Mouse (Mus musculus) liver, embryonic 14.5 days (tissue): ENCODE data around the gene Stip1. TPM values are rescaled to one million over a fixed set of nuclear protein-coding genes. Genes with fewer than 3 reads are reported as not detected.
A peak's percentile ranks its signal among the peaks of the same experiment; 100 is the strongest.

Experiments
- ATAC-seq: fragments of 200-750 bp; cut with Nextera tagmentation; 2 replicates; pipeline ENCODE4 v1.8.0; 2017; ENCODE audit warnings: moderate number of reproducible peaks, mild to moderate bottlenecking, moderate library complexity; ENCODE audit not compliant: insufficient read depth
- DNase-seq, 3 experiments: peaks; one replicate each; pipeline ENCODE4 v3.0.0-alpha.2; 2012 to 2013; ENCODE audit warnings: low read depth in 3 of 3, low spot score in 3 of 3
- H3K27ac ChIP-seq: fragments of 300-500 bp; sonication (generic); 2 replicates; pipeline ENCODE4 v1.5.1; 2014; ENCODE audit warnings: moderate library complexity, mild to moderate bottlenecking, control low read depth, inconsistent platforms
- H3K27me3 ChIP-seq: fragments of 300-500 bp; sonication (generic); 2 replicates; pipeline ENCODE4 v1.6.1; 2014; ENCODE audit warnings: mild to moderate bottlenecking, low read length, moderate library complexity; ENCODE audit not compliant: control insufficient read depth, insufficient read depth
- H3K36me3 ChIP-seq: fragments of 300-500 bp; sonication (generic); replicated peaks from 2 replicates; pipeline ENCODE4 v1.6.1; 2014; ENCODE audit warnings: low read depth; ENCODE audit not compliant: control insufficient read depth, insufficient read depth
- H3K4me1 ChIP-seq, 2 experiments: fragments of 200-500 bp in 1 of 2; fragments of 300-500 bp in 1 of 2; sonication (generic) in 1 of 2; replicated peaks; 2 replicates each; pipeline ENCODE4 v1.6.1; 2012 to 2014; ENCODE audit warnings: antibody characterized with exemption in 1 of 2, inconsistent platforms in 1 of 2, low read length in 1 of 2; ENCODE audit not compliant: control insufficient read depth in 2 of 2, insufficient read depth in 2 of 2
- H3K4me2 ChIP-seq: fragments of 300-500 bp; sonication (generic); 2 replicates; pipeline ENCODE4 v1.6.1; 2014; ENCODE audit warnings: low read depth, mild to moderate bottlenecking, control low read depth, moderate library complexity
- H3K4me3 ChIP-seq, 2 experiments: fragments of 200-500 bp in 1 of 2; fragments of 300-500 bp in 1 of 2; sonication (generic) in 1 of 2; 2 replicates each; pipeline ENCODE4 v1.5.1; 2012 to 2014; ENCODE audit warnings: low read depth in 2 of 2, low read length in 2 of 2, mild to moderate bottlenecking in 2 of 2, control low read depth in 1 of 2, inconsistent platforms in 1 of 2, moderate library complexity in 1 of 2; ENCODE audit not compliant: insufficient read depth in 1 of 2
- H3K9ac ChIP-seq: fragments of 300-500 bp; sonication (generic); replicated peaks from 2 replicates; pipeline ENCODE4 v1.6.1; 2014; ENCODE audit warnings: mild to moderate bottlenecking, control low read depth, moderate library complexity
- H3K9me3 ChIP-seq: fragments of 300-500 bp; sonication (generic); 2 replicates; pipeline ENCODE4 v1.6.1; 2016; ENCODE audit warnings: low read length, mixed read lengths; ENCODE audit not compliant: control insufficient read depth
- CTCF ChIP-seq: IDR thresholded peaks from 2 replicates; pipeline ENCODE4 v1.5.1; 2016; ENCODE audit warnings: antibody characterized with exemption, low read depth, control low read depth
- EP300 ChIP-seq: IDR thresholded peaks from 2 replicates; pipeline ENCODE4 v1.6.1; 2016; ENCODE audit warnings: antibody characterized with exemption, low read depth
- WGBS: fragments of 180-500 bp; shearing (Covaris S2); extraction: QIAGEN DNeasy Blood & Tissue Kit; methylation state at CpG from one replicate; pipeline ENCODE4 v1.1.7; 2014; ENCODE audit not compliant: insufficient replicate concordance; 5-methylcytosine and 5-hydroxymethylcytosine counted together
- polyA plus RNA-seq, 2 experiments: library from polyadenylated mRNA; depleted of rRNA in 1 of 2; stranded (reverse) in 1 of 2; unstranded in 1 of 2; fragments of >200 nt; fragmentation: Nextera tagmentation in 1 of 2; extraction: Ambion mirVana in 1 of 2; gene quantifications; 2 replicates each; pipeline versions ENCODE4 v1.2.1 to v1.2.3; 2012 to 2014

The Stip1 gene
- polyA plus RNA-seq, 2 experiments: 86.2 to 113 TPM

GRCm38 (mm10) chr19:7064571-7064970 lies 24.8 kb upstream of the Stip1 start:
- peak; percentile 38; the same call in 1 of the 2 replicates for ATAC-seq

DNA sequence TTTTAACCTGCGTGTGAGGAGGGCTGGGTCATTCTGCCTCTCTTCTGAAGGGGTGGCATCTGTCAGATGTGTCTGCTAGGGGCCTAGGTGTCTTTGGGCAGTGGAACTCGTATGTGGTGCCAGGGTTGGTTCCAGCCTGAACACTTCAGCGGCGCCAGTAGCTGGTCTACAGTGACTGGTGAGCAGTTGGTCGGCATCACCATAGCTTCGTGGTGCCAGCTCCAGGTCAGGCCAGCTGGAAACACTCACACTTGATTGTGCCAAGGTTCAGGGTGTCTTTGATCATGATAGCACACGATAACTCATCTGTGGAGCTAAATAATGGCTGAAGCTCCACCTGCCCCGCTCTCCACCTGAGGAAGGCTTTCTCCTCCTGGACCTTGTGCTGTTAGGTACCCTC lies 23.1 kb upstream of the Stip1 start:
- Histone ChIP-seq H3K9me3 (no peaks in the 10 kb centered on the region), H3K4me3 (no peak overlapping the region), H3K9ac (no peak overlapping the region), H3K27ac (no peak overlapping the region), H3K27me3 (no peaks in the 10 kb centered on the region), H3K36me3 (no peaks in the 10 kb centered on the region), H3K4me2 (no peak overlapping the region), H3K4me1 (peaks cover 10 to 15% of the 10 kb centered on the region in 2 experiments)
- DNase-seq (no peak), ATAC-seq (no peak)
- 74% methylated on average over 8 of the region's 8 CpGs for WGBS
- TF ChIP-seq CTCF (no peak), EP300 (no peak)

More at GRCm38 (mm10) chr19:7064571-7064970, 24.8 kb upstream of the Stip1 start:
- WGBS: 2% methylated on average over 3 of the region's 3 CpGs
- Histone ChIP-seq H3K4me2 (no peak overlapping the region), H3K4me1 (peaks cover 11 to 16% of the 10 kb centered on the region in 2 experiments), H3K9me3 (no peaks in the 10 kb centered on the region), H3K36me3 (no peaks in the 10 kb centered on the region), H3K9ac (no peak overlapping the region), H3K4me3 (no peak overlapping the region), H3K27me3 (peaks cover 5% of the 10 kb centered on the region), H3K27ac (no peak overlapping the region)
- DNase-seq: peak; percentile 50 to 58 (median 56)
- TF ChIP-seq EP300 (no peak), CTCF (peak; percentile 100)

GRCm38 (mm10) chr19:7062110-7062509 lies 22.3 kb upstream of the Stip1 start:
- no peak for ATAC-seq
- no peak overlapping the region for H3K27ac ChIP-seq
- WGBS: 68% methylated on average over 5 of the region's 5 CpGs
- H3K9me3 ChIP-seq: no peaks in the 10 kb centered on the region
- H3K9ac ChIP-seq: no peak overlapping the region
- H3K4me1 ChIP-seq: peaks cover 8 to 12% of the 10 kb centered on the region in 2 experiments; a peak in 3 of 4 replicates
- no peaks in the 10 kb centered on the region for H3K27me3 ChIP-seq
- H3K36me3 ChIP-seq: no peaks in the 10 kb centered on the region
- no peak for DNase-seq
- H3K4me2 ChIP-seq: no peak overlapping the region
- H3K4me3 ChIP-seq: no peak overlapping the region
- no peak for TF ChIP-seq CTCF
- TF ChIP-seq EP300: no peak

GRCm38 (mm10) chr19:7058541-7058940 lies 18.8 kb upstream of the Stip1 start:
- Histone ChIP-seq H3K36me3 (no peaks in the 10 kb centered on the region), H3K9ac (no peak overlapping the region), H3K4me3 (no peak overlapping the region), H3K27me3 (no peaks in the 10 kb centered on the region), H3K27ac (no peak overlapping the region), H3K4me2 (peak overlapping the region; percentile 87; the same call in 1 of the 2 replicates), H3K4me1 (peaks cover 8% of the 10 kb centered on the region in 2 experiments; a peak in 3 of 4 replicates), H3K9me3 (no peaks in the 10 kb centered on the region)
- TF ChIP-seq EP300 (no peak), CTCF (no peak)
- WGBS: 61% methylated on average over 6 of the region's 6 CpGs
- no peak for ATAC-seq
- no peak for DNase-seq

GRCm38 (mm10) chr19:7057722-7058207 lies 18.0 kb upstream of the Stip1 start:
- DNase-seq (peak; percentile 65 to 71 (median 71)), ATAC-seq (peak; percentile 75)
- peak overlapping the region; percentile 67 for H3K9ac ChIP-seq
- TF ChIP-seq CTCF: 0 out of 2 replicates have a peak, but pooled peaks have one; percentile 7
- TF ChIP-seq EP300: no peak
- H3K9me3 ChIP-seq: no peaks in the 10 kb centered on the region
- H3K4me2 ChIP-seq: peak overlapping the region; percentile 87
- H3K27ac ChIP-seq: no peak overlapping the region
- 2% methylated on average over 15 of the region's 15 CpGs for WGBS
- H3K36me3 ChIP-seq: no peaks in the 10 kb centered on the region
- H3K4me1 ChIP-seq: peaks cover 8% of the 10 kb centered on the region in 2 experiments; a peak in 3 of 4 replicates
- no peaks in the 10 kb centered on the region for H3K27me3 ChIP-seq
- peak overlapping the region; percentile 62 to 71 for H3K4me3 ChIP-seq
